Mouse (Mus musculus): ENCODE measurements at regions not wholly inside any gene's neighbourhood (a gene's known extent, or its start where the extent isn't known, plus 50 kb on each side); places are given as distances from the start of the nearest gene placed in this dataset.

DNA sequence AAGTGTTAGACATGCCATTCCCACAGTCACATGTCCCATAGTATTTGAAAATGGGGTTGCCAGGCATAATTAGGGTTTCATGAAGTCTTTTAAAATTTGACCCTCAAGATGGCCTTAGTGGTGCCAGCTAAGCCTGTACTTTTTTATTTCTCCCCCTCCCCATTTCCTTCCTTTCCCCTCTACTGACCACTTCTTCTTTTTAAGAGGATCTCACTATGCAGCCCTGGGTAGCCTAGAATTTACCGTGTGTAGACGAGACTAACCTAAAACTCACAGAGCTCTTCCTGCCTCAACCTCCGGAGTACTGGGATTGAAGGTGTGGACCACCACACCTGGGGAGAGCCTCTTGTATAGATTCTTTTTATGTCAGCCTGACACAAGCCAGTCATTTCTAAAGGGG lies 209.8 kb upstream of the Irx5 start:
- no peak overlapping the region for H3K4me2 ChIP-seq (ENCODE audit: low read depth, low read length)
- H3K27ac ChIP-seq (ENCODE audit: low read depth), result no peak overlapping the region
- H3K4me3 ChIP-seq (ENCODE audit: low read depth, low read length), result no peak overlapping the region
- 32% methylated on average over 3 of the region's 3 CpGs for WGBS (ENCODE audit: insufficient replicate concordance)
- no peak for ATAC-seq
- H3K27me3 ChIP-seq (ENCODE audit: insufficient read depth, low read length), result no peaks in the 10 kb centered on the region
- H3K9me3 ChIP-seq (ENCODE audit: low read length), result no peaks in the 10 kb centered on the region
- no peaks in the 10 kb centered on the region for H3K36me3 ChIP-seq (replicated peaks; ENCODE audit: insufficient read depth, low read length)
- no peak for DNase-seq
- no peak overlapping the region for H3K9ac ChIP-seq (replicated peaks)
- no peaks in the 10 kb centered on the region for H3K4me1 ChIP-seq (ENCODE audit: insufficient read depth)
- TF ChIP-seq CTCF (IDR thresholded peaks at IDR 0.05; ENCODE audit: low read depth), result no peak
- TF ChIP-seq EP300 (IDR thresholded peaks at IDR 0.05; ENCODE audit: low read depth), result no peak

DNA sequence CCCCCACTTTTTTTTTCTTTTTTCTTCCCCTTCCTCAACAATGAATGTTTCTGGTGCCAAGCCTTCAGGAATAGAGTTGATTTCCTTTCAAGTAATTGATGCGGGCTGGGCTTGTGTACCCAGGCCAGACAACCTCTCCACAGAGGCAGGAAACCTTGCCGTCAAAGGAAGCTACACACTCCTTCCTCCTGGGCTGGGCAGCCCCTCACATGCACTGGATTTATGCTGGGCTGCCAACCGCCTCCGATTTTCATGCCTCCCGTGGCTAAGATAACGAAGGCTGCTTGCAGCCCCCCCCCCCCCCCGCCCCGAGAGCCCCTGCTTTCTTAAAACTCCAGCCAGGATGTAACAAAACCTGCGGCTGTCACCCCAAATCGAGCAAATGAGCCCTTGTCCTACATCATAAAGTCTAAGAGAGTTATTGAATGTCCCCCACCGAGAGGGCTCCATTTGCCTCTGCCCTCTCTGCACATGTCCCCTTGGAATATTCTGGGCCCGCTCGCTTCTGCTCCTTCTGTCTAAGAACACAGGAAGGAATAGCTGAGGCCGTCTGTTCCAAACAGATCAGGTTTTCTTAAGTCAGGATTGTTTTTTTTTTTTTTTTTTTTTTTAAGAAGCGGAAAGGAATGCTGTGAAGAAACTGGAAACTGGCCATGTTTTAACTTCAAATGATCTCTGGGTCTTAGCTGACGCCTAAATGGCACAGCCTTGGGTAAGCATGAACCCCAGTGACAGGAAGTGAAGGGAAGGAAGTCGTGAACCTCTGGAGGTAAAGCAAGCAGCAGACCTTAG lies 220.1 kb upstream of the Irx5 start:
- WGBS (ENCODE audit: insufficient replicate concordance), result 14% methylated on average over 17 of the region's 17 CpGs
- no peak for DNase-seq

DNA sequence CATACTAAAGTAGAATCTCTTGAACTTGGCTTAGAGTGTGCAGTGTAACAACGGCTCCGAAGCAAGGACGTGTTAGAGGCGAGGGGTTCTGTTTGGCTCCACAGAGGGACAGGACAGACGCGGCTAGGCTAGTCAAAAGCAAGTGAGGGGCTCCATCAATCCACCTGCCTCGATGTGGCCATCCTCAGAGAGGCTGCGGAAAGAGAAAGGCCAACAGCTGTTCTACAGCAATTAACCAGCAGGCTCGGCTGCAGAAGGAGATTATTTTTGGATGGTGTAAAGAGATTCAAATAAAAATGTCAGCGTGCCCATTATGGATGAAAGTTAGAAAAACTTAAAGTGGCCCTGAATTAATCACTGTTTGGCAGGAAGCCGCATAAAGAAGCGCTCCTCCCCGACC lies 221.0 kb upstream of the Irx5 start:
- DNase-seq, result no peak
- H3K4me2 ChIP-seq (ENCODE audit: low read depth, low read length), result no peak overlapping the region
- no peaks in the 10 kb centered on the region for H3K9me3 ChIP-seq (ENCODE audit: low read length)
- no peaks in the 10 kb centered on the region for H3K36me3 ChIP-seq (replicated peaks; ENCODE audit: insufficient read depth, low read length)
- WGBS (ENCODE audit: insufficient replicate concordance), result 42% methylated on average over 13 of the region's 13 CpGs
- no peak overlapping the region for H3K27ac ChIP-seq (ENCODE audit: low read depth)
- H3K4me3 ChIP-seq (ENCODE audit: low read depth, low read length), result no peak overlapping the region
- ATAC-seq, result no peak
- H3K27me3 ChIP-seq (ENCODE audit: insufficient read depth, low read length), result 0 out of 2 replicates have a peak, but pooled peaks cover 3% of the 10 kb centered on the region
- TF ChIP-seq CTCF (IDR thresholded peaks at IDR 0.05; ENCODE audit: low read depth) (no peak), EP300 (IDR thresholded peaks at IDR 0.05; ENCODE audit: low read depth) (no peak)
- no peak overlapping the region for H3K9ac ChIP-seq (replicated peaks)
- 0 out of 2 replicates have a peak, but pooled peaks cover 2% of the 10 kb centered on the region for H3K4me1 ChIP-seq (ENCODE audit: insufficient read depth)

More for the DNA sequence above, 220.1 kb upstream of the Irx5 start:
- H3K4me3 ChIP-seq (ENCODE audit: low read depth, low read length), result no peak overlapping the region
- H3K9ac ChIP-seq (replicated peaks), result no peak overlapping the region
- H3K4me1 ChIP-seq (ENCODE audit: insufficient read depth), result 0 out of 2 replicates have a peak, but pooled peaks cover 2% of the 10 kb centered on the region
- no peak for TF ChIP-seq EP300 (IDR thresholded peaks at IDR 0.05; ENCODE audit: low read depth)
- no peak for TF ChIP-seq CTCF (IDR thresholded peaks at IDR 0.05; ENCODE audit: low read depth)
- no peaks in the 10 kb centered on the region for H3K9me3 ChIP-seq (ENCODE audit: low read length)
- no peak overlapping the region for H3K27ac ChIP-seq (ENCODE audit: low read depth)
- H3K36me3 ChIP-seq (replicated peaks; ENCODE audit: insufficient read depth, low read length), result no peaks in the 10 kb centered on the region
- 0 out of 2 replicates have a peak, but pooled peaks cover 3% of the 10 kb centered on the region for H3K27me3 ChIP-seq (ENCODE audit: insufficient read depth, low read length)
- no peak overlapping the region for H3K4me2 ChIP-seq (ENCODE audit: low read depth, low read length)
- ATAC-seq, result no peak

DNA sequence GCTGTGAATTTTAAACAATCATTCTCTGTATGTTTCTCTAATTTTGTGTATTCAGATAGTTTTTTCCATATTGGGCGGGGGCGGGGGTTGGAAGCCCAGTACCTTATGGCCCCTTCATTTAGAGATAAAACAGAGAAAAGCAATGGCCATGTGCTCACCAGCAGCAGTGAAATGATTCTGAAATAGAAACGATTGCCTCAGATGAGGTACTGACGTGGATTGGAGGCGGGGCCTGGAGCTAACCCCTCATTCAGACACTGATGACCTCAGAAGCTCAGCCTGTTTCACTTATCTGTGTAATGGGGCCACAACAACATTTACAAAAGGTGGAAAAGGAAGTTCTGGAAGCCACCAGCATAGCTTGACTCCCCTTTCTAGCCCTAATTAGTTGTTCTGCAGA lies 223.0 kb upstream of the Irx5 start:
- Histone ChIP-seq H3K27ac (ENCODE audit: low read depth) (no peak overlapping the region), H3K36me3 (replicated peaks; ENCODE audit: insufficient read depth, low read length) (no peaks in the 10 kb centered on the region), H3K9ac (replicated peaks) (no peak overlapping the region), H3K4me2 (ENCODE audit: low read depth, low read length) (no peak overlapping the region), H3K4me1 (ENCODE audit: insufficient read depth) (0 out of 2 replicates have a peak, but pooled peaks cover 2% of the 10 kb centered on the region), H3K4me3 (ENCODE audit: low read depth, low read length) (no peak overlapping the region), H3K27me3 (ENCODE audit: insufficient read depth, low read length) (0 out of 2 replicates have a peak, but pooled peaks cover 3% of the 10 kb centered on the region), H3K9me3 (ENCODE audit: low read length) (no peaks in the 10 kb centered on the region)
- DNase-seq, result no peak
- no peak for ATAC-seq
- WGBS (ENCODE audit: insufficient replicate concordance), result 38% methylated on average over 5 of the region's 5 CpGs
- TF ChIP-seq EP300 (IDR thresholded peaks at IDR 0.05; ENCODE audit: low read depth) (no peak), CTCF (IDR thresholded peaks at IDR 0.05; ENCODE audit: low read depth) (no peak)

DNA sequence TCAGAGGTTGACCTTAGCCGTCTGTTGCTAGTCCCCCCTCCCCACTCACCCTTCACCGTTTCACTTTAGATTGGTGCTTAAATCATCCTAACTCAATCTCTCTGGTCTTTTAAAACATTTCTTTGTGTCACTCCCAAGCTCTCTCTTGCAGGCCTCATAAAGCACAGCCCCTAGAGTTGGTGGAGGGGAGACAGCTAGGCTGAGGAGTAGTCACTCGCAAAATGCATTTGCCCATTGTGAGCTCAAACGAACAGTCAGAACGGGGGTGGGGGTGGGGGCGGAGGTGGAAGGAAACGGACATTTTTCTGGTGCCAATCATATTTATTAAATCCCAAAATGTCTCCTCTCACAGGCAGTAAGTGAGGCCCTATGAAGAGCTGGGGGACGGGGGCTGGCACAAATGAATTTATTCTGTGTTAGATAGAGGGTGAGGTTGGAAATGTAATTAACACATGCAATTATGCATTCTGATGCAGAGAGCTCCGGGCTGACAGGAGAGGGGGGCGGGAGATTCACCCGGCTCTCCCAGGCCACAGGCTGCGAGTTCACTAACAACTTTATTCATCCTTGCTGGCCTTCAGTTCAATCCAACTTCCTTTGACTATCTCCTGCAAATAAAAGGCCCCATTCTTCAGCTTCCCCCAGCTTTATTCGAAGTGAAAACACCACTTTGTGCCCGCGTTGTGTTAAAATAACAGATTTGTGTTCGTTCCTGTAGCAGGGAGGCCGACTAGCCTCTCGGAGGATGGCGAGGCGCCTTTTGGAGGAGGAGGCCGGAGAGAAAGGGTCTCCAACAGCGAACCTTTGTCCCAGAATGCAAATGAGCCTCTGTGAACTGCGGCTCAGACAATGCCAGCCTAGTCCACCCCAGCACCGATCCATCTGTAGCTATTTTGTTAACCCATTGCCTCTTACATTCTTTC lies 223.7 kb upstream of the Irx5 start:
- Histone ChIP-seq H3K4me3 (ENCODE audit: low read depth, low read length) (no peak overlapping the region), H3K4me2 (ENCODE audit: low read depth, low read length) (no peak overlapping the region), H3K36me3 (replicated peaks; ENCODE audit: insufficient read depth, low read length) (no peaks in the 10 kb centered on the region), H3K9ac (replicated peaks) (no peak overlapping the region), H3K9me3 (ENCODE audit: low read length) (no peaks in the 10 kb centered on the region), H3K4me1 (ENCODE audit: insufficient read depth) (0 out of 2 replicates have a peak, but pooled peaks cover 2% of the 10 kb centered on the region), H3K27ac (ENCODE audit: low read depth) (no peak overlapping the region), H3K27me3 (ENCODE audit: insufficient read depth, low read length) (0 out of 2 replicates have a peak, but pooled peaks cover 3% of the 10 kb centered on the region)
- 43% methylated on average over 24 of the region's 24 CpGs for WGBS (ENCODE audit: insufficient replicate concordance)
- ATAC-seq (no peak), DNase-seq (no peak)
- TF ChIP-seq EP300 (IDR thresholded peaks at IDR 0.05; ENCODE audit: low read depth) (no peak), CTCF (IDR thresholded peaks at IDR 0.05; ENCODE audit: low read depth) (no peak)

DNA sequence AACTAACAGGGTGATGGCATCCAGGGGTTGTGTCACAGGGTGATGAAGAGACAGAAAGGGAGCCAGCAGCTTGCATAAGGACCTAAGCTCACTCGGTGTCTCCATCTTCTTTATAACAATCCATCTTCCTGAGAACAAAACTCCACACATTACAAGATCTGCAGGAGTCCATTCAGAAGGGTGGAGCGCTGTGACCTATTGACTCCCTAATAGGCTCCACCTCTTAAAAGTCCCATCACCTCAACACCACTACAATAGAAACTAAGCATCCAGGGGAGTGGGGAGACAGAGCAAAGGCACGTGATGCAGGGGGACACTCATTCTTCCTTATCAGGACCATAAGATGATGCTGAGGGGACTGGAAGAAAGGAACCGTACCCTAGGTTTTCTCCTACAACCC lies 224.5 kb upstream of the Irx5 start:
- H3K4me1 ChIP-seq (ENCODE audit: insufficient read depth), result 0 out of 2 replicates have a peak, but pooled peaks cover 2% of the 10 kb centered on the region
- no peaks in the 10 kb centered on the region for H3K9me3 ChIP-seq (ENCODE audit: low read length)
- no peak for ATAC-seq
- 0 out of 2 replicates have a peak, but pooled peaks cover 3% of the 10 kb centered on the region for H3K27me3 ChIP-seq (ENCODE audit: insufficient read depth, low read length)
- H3K36me3 ChIP-seq (replicated peaks; ENCODE audit: insufficient read depth, low read length), result no peaks in the 10 kb centered on the region
- no peak overlapping the region for H3K4me2 ChIP-seq (ENCODE audit: low read depth, low read length)
- H3K4me3 ChIP-seq (ENCODE audit: low read depth, low read length), result no peak overlapping the region
- WGBS (ENCODE audit: insufficient replicate concordance), result 60% methylated on average over 4 of the region's 4 CpGs
- no peak overlapping the region for H3K27ac ChIP-seq (ENCODE audit: low read depth)
- DNase-seq, result no peak
- H3K9ac ChIP-seq (replicated peaks), result no peak overlapping the region
- TF ChIP-seq EP300 (IDR thresholded peaks at IDR 0.05; ENCODE audit: low read depth) (no peak), CTCF (IDR thresholded peaks at IDR 0.05; ENCODE audit: low read depth) (no peak)

Measured in liver, postnatal 0 days (tissue).